Mouse (Mus musculus) cerebellum, postnatal 4 days (tissue): Measurements from ENCODE around the gene Tnip1.

Experiments used
- DNase-seq, 2 experiments: peaks; one replicate each; pipeline ENCODE4 v3.0.0; 2022; ENCODE audit warnings: low spot score in 2 of 2, mixed read lengths in 1 of 2

Tnip1 gene

DNA sequence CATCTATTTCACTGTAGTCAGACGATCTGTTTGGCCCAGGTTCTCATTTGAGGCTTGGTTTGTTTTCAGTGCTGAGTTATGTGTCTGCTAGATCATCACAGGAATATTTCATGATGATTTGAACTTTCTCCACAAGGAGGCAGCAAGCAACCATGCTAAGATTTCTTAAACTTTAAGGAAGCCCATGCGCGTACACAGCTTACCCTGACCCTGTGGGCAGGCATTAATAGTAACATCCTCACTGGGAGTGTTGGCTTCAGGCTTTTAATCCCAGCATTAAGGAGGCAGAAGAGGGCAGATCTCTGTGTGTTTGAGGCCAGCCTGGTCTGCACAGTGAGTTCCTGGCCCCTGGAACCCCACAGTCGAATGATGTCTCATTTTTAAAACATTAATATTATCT is 83.3 kb downstream of the Tnip1 start:
- peak in 1 of 2 experiments; percentile 48 for DNase-seq

DNA sequence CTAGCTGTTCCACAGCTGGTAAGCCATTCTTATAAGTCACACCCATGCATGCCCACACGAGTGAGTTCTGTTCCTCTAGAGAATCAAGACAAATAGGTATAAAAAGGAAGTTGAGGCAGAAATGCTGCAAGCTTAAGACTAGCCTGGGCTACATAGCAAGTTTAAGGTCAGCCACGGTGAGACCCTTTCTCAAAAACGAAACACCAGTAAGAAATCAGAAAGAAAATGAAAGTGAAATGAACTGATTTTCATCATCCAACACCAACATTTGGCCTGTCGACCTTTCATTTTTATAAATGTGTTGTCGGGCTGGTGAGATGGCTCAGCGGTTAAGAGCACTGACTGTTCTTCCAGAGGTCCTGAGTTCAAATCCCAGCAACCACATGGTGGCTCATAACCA is 83.8 kb downstream of the Tnip1 start:
- no peak for DNase-seq

DNA sequence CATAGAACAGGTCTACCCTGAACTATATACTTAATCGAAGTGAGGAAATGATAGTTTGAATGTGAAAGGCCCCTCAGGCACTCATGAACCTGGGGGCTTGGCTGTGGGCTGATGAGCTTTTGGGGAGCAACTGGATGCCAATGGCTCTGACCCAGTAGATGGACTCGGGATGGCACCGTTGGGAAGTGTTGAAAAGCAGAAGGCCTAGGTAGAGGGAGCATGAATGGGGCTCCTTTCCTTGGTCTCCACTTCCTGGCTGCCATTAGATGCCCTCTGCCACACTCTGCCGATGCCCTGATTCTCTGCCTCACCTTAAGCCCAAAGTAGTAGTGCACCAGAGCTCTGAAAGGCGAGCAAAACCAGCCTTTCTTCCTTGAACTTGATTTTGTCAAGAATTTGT is 86.7 kb downstream of the Tnip1 start:
- no peak for DNase-seq

DNA sequence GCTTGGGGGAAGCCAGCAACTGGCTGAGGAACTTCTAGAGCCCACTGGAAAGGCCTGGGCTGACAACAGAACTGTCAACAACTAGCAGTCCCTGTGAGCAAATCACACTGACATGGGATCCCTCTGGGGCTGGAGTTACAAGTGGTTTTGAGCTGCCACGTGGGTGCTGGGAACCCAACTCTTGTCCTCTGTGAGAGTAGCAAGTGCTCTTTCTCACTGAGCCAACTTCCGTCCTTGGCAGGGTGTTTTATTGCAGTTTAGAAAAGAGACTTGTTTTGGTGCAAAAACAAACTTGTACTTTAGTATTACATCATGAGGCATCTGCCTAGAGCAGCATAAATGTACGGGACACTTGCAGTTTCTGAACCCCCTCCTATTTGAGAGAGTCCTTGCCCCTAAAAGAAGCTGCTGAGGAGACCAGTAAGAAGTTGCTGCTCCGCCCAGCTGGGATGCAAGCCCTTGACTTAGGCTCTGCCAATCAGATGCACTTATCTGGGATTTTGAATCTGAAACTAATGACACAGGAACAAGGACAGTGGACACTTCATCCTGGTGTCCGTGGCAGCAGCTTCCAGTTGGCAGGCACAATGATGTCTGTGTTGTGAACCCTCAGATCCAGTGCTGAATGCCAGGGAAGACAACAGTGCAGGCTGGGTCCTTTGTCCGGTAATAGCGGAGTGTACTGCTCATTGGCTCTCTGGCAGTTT is 90.7 kb downstream of the Tnip1 start:
- no peak for DNase-seq

DNA sequence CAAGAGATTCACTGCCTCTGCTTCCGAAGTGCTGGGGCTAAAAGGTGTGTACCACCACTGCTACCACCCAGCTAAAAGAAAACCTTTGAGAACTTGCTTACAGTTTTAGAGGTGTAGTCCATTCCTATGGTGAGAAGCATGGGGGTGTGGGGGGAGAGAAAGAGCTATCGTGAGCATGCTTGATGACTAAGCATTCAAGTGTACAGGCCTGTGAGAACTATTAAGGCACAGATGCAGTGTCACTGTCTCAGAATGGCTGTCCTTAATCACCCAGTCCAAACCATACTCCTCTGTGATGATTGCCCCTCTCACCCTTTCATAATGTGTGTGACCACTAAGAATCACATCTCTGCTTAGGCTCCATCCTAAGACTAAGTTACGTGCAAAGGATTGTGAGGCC is 93.4 kb downstream of the Tnip1 start:
- no peak for DNase-seq

DNA sequence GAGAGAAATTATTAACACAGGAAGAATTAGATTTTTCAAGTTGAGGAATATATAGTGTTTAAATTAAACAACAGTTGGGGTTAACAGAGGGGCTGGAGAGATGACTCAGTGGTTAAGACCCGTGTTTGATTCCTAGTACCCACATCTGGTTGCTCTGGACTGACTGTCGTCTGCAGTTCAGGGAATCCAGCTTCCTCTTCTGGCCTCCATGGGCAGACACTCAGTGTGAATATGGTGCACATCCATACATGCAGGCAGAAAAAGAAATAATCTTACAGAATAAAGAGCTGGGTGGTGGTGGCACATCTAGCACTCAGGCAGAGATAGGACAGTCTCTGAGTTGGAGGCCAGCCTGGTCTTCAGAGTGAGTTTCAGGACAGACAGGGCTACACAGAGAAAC is 94.3 kb downstream of the Tnip1 start:
- no peak for DNase-seq

DNA sequence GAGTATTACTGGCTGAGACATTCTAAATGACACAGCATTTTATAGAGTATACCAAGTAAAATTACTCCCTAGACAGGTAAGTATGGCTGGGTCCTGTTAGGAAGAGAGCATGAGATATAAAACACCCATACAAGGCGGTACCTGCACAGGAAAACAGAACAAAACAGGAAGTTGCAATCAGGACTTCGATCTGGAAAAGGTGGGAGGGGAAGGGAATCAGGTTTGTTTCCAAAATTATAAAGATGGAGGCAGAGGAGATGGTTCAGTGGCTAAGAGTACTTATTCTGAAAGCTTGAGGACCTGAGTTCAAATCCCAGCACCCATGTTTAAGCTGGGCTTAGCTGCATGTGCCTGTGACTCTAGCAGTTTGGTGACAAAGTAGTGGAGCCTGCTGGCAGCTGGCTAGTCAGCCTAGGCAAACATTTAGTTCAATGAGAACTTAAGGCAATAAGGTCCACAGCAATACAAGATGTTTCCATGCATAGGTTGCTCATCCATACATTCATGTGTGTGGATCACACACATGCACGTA is 94.7 kb downstream of the Tnip1 start:
- DNase-seq, result no peak

DNA sequence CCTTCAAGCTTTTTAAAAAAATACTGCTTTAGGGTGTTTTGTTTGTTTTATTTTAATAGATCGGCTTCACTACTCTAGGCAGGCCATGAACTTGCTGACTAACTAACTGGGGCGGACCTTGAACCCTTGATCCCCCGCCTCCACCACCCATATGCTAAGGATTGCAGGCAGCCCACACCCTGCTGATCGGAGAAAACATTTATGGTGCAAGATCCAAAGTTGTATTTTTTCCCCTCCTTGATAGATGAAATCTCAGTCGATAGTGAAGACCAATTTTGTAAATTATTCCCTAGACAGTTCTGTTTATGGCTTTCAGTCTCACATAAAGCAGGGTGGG is 95.7 kb downstream of the Tnip1 start:
- DNase-seq, result no peak

DNA sequence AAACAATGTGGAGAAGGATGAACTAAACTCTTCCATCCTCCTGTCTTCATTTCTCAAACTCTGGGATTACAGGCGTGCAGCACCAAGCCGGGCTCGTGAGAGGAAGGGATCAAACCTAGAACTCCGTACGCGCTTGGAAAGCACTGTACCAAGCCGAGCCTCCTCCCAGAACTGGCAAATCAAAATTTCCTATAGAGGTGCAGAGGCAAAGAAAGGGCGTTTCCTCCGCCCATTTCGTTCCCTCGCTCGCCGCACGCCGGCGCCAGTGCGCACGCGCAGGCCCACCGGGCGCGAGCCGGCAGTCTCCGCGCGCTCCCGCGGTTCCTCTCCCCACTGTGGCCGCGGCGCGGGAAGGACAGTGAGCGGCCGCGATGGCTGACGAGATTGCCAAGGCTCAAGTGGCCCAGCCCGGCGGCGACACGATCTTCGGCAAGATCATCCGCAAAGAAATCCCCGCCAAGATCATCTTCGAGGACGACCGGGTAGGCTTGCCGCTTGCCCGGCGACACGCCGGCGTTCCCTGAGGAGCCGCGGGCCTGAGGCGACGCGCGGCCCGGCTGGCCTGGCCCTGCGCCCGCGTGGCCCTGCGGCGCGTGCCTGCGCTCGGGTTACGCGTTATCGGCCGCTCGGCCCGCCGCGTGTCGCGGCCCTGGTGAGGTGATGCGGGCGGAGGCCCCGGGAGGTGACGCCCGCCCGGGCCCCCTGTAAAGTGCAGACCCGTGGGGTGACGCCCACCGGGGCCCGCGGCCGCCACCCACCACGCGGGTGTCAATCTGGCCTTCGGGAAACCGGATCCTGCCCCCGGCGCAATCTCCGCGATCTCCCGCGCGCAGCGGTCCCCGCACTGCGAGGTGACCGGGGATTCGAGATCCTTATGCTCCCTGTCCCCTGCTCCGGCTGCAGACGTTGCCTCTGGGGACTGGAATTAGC is 96.3 kb downstream of the Tnip1 start, which contains the start of gene Hint1:
Hint1 (plus strand) TSS at position 265 of the 930 bp plus-strand sequence.
- peak; percentile 83 to 94 for DNase-seq

DNA sequence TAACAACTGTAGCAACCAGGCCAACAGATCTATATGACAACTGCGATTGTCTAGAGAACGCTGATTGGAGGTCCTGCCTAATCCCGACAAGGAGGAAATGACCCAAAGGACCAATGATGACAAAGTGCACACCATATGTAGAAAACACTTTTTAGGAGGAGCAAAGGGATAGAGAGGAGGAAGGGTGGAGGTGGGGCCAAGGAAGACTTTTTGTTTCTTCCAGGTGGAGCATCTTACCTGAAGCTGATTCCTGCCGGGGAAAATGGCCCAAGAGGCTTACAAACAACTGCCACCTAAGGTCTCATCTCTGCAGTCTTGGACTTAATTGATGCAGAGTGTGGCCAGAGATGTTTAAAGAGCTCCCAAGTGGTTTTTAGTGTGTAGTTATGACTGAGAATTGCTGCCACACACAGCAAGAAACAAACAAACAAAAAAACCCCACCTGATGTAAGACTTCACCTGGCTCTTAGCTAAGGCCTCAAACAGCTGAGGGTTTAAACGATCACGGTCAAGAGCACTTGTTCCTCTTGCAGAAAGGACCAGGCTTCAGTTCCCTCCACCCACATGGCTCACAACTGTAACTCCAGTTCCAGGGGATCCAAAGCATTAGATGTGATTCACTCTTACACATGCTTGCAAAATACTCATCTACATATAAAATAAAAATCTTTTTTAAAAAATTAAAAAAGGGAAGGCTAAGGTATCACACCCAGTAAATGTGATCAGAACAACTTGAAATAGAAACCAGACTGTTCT is 97.2 kb downstream of the Tnip1 start:
- DNase-seq, result no peak

DNA sequence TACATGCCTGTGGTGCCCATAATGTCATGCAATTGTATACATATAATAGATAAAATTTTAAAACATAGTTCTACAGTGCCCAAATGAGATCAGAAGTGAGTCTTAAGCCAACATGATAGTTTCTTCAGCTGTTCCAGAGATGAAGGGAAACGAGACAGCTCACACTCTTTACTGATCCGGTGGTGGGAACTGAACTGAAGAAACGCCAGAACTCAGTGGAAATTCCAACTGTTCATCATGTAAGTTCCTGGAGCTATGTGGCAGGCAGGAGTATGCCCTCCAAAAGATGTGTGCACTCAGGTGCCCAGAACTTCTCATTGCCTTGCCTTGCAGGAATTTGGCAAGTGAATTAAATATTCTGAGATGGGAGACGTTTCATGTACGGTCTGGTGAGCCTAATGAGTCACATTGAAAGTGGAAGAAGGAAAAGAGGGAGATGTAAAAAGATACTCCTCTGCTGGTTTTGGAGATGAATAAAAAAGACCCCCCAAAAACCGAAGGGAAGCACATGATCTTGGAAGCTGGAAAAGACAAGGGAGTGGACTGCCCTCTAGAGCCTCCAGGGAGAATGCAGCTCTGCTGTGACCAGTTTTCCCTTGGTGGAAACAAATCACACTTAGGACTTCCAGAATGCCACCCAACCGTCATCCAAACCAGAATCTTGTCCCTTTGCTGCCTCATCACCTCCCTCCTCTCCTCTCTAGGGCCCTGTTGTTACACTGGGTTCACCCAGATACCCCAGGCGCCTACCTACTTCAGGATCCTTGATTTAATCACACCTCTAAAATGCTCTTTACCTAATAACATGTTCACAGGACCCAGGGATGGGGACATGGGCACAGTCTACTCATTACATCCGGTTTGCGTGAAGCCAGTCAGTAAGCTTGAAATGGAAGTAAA is 99.8 kb downstream of the Tnip1 start:
- DNase-seq, result peak in 1 of 2 experiments; percentile 59

DNA sequence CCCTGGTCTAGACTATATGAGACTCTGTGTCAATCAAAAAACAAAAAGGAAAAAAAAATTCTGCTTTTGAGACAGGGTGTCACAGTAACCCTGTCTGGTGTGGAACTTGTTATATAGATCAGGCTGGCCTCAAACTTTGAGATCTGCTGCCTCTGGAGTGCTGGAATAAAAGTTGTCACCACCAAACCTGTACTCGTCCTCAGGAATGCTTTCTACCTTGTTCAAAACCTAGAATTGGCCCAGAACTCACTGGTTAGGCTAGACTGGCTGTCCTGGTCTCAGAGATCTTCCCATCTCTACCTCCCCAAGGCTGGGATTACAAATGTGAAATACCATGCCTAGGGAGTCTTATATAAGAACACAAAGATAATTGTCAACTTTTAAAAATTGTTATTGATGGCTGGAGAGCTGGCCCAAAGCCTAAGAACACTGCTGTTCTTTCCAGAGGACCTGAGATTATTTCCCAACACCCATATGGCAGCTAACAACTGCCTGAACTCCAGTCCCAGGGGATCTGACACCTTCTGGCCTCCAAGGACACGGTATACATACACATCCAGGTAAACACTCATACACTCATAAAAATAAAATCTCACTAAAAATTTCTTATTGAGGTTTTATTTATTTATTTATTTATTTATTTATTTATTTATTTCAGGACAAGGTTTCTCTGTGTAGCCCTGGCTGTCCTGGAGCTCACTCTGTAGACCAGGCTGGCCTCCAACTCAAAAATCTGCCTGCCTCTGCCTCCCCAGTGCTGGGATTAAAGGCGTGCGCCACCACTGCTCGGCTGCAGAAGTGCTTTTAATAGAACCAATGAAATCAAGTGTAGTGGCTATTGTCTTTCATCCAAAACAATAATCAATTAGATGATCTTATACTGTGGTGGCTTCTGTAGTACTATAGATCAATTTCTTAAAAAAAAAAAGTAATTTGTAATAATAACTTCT is 101.0 kb downstream of the Tnip1 start:
- no peak for DNase-seq
